Mouse (Mus musculus) embryonic facial prominence, embryonic 15.5 days (tissue): ENCODE data around the gene 1700092M07Rik. TPM values are rescaled to one million over a fixed set of nuclear protein-coding genes. Genes with fewer than 3 reads are reported as not detected.
A peak's percentile ranks its signal among the peaks of the same experiment; 100 is the strongest.
"Not testable (repeated sequence)": the region's sequence is repeated elsewhere in the genome, so short reads cannot be mapped to it uniquely, and the experiment has no call there.

Source experiments
- ATAC-seq: fragments of 200-750 bp; cut with Nextera tagmentation; 2 replicates; pipeline ENCODE4 v1.8.0; 2017; ENCODE audit warnings: low read depth, moderate TSS enrichment; ENCODE audit not compliant: insufficient number of reproducible peaks, low FRiP score, low TSS enrichment
- H3K27ac ChIP-seq: fragments of 300-500 bp; sonication (generic); replicated peaks from 2 replicates; pipeline ENCODE4 v1.5.1; 2015; ENCODE audit warnings: mild to moderate bottlenecking, inconsistent platforms
- H3K27me3 ChIP-seq: fragments of 300-500 bp; sonication (generic); 2 replicates; pipeline ENCODE4 v1.6.1; 2015; ENCODE audit warnings: inconsistent platforms
- H3K36me3 ChIP-seq: fragments of 300-500 bp; sonication (generic); 2 replicates; pipeline ENCODE4 v1.6.1; 2015; ENCODE audit warnings: mild to moderate bottlenecking, inconsistent platforms
- H3K4me1 ChIP-seq: fragments of 300-500 bp; sonication (generic); 2 replicates; pipeline ENCODE4 v1.6.1; 2015; ENCODE audit warnings: inconsistent platforms
- H3K4me2 ChIP-seq: fragments of 300-500 bp; sonication (generic); replicated peaks from 2 replicates; pipeline ENCODE4 v1.6.1; 2015; ENCODE audit warnings: mild to moderate bottlenecking, inconsistent platforms
- H3K4me3 ChIP-seq: fragments of 300-500 bp; sonication (generic); replicated peaks from 2 replicates; pipeline ENCODE4 v1.5.1; 2015; ENCODE audit warnings: mild to moderate bottlenecking, inconsistent platforms
- H3K9ac ChIP-seq: fragments of 300-500 bp; sonication (generic); 2 replicates; pipeline ENCODE4 v1.6.1; 2015; ENCODE audit warnings: inconsistent platforms
- H3K9me3 ChIP-seq: fragments of 300-500 bp; sonication (generic); replicated peaks from 2 replicates; pipeline ENCODE4 v1.6.1; 2016; ENCODE audit warnings: inconsistent platforms
- WGBS: fragments of 180-500 bp; shearing (Covaris S2); methylation state at CpG from one replicate; pipeline ENCODE4 v1.1.7; 2015; 5-methylcytosine and 5-hydroxymethylcytosine counted together
- polyA plus RNA-seq: library from polyadenylated mRNA; unstranded; fragments of >200 nt; fragmentation: Nextera tagmentation; extraction: Ambion mirVana; gene quantifications from 2 replicates; pipeline ENCODE4 v1.2.1, GENCODE M21; 2015

1700092M07Rik gene
- polyA plus RNA-seq, 1 experiment from 2014 or later, result 1.2 TPM

DNA sequence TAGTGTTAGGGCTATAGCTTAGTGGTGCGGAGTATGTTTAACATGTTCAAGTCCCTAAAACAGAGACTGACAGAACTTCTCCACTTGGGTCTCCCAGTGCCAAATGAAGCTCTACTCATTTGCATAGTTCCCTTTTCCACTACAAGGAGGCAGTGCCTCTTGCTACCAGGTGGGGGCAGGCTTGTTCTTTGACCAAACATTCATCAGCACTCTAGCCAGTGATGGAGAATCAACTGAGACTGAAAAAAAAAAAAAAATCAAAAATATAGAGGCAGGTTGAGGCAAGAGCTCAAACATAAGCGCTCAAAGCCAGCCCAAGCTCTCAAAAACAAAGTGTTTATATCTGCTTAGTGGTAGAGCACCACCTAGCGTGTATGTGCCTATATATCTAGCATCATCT, 22.2 kb upstream of the 1700092M07Rik start:
- H3K4me2 ChIP-seq, result no peak overlapping the region

DNA sequence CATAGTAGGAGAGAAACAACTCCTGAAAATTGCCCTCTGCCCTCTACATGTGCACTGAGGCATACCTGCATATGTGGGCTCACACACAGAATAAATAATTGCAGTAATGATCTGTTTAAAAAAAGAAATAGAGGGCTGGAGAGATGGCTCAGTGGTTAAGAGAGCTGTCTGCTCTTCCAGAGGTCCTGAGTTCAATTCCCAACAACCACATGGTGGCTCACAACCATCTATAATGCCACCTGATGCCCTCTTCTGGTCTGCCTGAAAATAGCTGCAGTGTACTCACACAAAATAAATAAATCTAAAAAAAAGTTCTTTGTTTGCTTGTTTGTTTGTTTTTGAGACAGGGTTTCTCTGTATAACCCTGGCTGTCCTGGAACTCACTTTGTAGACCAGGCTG, 21.5 kb upstream of the 1700092M07Rik start:
- not testable (repeated sequence) for H3K9me3 ChIP-seq, H3K27ac ChIP-seq, H3K9ac ChIP-seq, H3K4me2 ChIP-seq, H3K4me3 ChIP-seq, H3K36me3 ChIP-seq, H3K27me3 ChIP-seq, ATAC-seq
- peaks cover 17% of the 10 kb centered on the region for H3K4me1 ChIP-seq

More for the DNA sequence above, 22.2 kb upstream of the 1700092M07Rik start:
- no peak for ATAC-seq
- H3K4me1 ChIP-seq, result peaks cover 20% of the 10 kb centered on the region
- WGBS, result 59% methylated on average over 3 of the region's 3 CpGs
- H3K36me3 ChIP-seq, result no peaks in the 10 kb centered on the region
- no peak overlapping the region for H3K4me3 ChIP-seq
- no peaks in the 10 kb centered on the region for H3K27me3 ChIP-seq
- H3K9me3 ChIP-seq, result no peaks in the 10 kb centered on the region
- H3K27ac ChIP-seq, result no peak overlapping the region
- H3K9ac ChIP-seq, result no peak overlapping the region

DNA sequence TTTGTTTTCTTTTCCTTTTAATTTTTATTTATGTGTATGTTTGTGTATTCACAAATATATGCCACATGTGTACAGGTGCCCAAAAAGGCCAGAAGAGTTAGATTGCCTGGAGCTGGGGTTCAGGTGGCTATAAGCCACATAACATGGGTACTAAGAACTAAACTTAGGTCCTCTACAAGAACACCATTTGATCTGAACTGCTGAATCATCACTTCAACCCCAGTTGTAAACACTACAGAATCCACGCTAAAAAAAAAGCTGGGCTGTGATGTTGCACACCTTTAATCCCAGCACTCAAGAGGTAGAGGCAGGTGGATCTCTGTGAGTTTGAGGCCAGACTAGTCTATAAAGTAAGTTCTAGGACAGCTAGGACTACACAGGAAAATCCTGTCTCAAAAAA, 19.1 kb upstream of the 1700092M07Rik start:
- WGBS, result 71% methylated on average over 1 of the region's 1 CpGs
- ATAC-seq, result no peak
- H3K4me1 ChIP-seq, result peaks cover 29% of the 10 kb centered on the region
- no peak overlapping the region for H3K27ac ChIP-seq
- H3K9me3 ChIP-seq, result no peaks in the 10 kb centered on the region
- H3K4me2 ChIP-seq, result no peak overlapping the region
- peaks cover 21% of the 10 kb centered on the region for H3K36me3 ChIP-seq
- no peak overlapping the region for H3K9ac ChIP-seq
- H3K4me3 ChIP-seq, result peak overlapping the region; percentile 79; the same call in 1 of the 2 replicates
- no peaks in the 10 kb centered on the region for H3K27me3 ChIP-seq

DNA sequence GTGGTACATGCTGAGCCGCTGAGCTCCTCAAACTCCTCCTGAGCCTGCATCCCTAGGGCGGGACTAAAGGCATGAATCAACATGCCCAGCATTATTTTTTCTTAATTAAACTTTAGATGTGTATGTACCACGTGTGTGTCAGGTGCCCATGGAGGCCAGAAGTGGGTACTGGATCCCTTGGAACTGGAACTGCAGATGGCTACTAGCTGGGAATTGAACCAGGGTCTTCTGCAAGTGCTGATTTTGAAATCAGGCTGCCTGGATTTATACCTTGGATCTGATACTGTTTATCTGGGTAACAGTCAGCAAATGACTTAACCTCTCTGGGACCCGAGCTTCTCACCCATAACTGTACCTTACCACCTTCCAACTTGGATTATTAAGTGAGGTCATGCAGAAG, 18.5 kb upstream of the 1700092M07Rik start:
- no peak for ATAC-seq
- Histone ChIP-seq H3K4me2 (peak overlapping the region; percentile 50), H3K4me3 (peak overlapping the region; percentile 79), H3K9ac (peak overlapping the region; percentile 89), H3K27ac (0 out of 2 replicates have a peak overlapping the region, but pooled peaks have one; percentile 97), H3K27me3 (no peaks in the 10 kb centered on the region), H3K36me3 (peaks cover 27% of the 10 kb centered on the region), H3K4me1 (peaks cover 29% of the 10 kb centered on the region), H3K9me3 (no peaks in the 10 kb centered on the region)
- WGBS, result 46% methylated on average over 4 of the region's 4 CpGs

DNA sequence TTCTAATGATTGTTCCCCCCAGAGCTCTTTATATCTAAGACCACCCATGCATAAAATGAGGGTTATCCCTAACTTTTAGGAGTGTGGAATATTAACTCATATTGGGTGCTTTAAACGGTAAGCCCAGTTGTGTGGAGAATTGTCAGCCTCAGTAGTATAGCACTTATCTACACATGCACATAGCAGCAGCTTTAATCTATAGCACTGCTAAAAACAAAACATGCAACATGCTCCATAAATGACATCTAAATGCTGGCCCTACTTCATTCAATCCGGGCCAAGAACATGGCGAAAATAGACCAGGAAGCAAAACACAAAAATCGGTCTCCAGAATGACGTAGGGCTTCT, 18.0 kb upstream of the 1700092M07Rik start:
- Histone ChIP-seq H3K27ac (peak overlapping the region; percentile 97), H3K4me2 (peak overlapping the region; percentile 50), H3K9me3 (no peaks in the 10 kb centered on the region), H3K9ac (peak overlapping the region; percentile 89), H3K4me1 (peaks cover 29% of the 10 kb centered on the region), H3K36me3 (peaks cover 27% of the 10 kb centered on the region), H3K4me3 (peak overlapping the region; percentile 79), H3K27me3 (no peaks in the 10 kb centered on the region)
- no peak for ATAC-seq
- 0% methylated on average over 5 of the region's 5 CpGs for WGBS

DNA sequence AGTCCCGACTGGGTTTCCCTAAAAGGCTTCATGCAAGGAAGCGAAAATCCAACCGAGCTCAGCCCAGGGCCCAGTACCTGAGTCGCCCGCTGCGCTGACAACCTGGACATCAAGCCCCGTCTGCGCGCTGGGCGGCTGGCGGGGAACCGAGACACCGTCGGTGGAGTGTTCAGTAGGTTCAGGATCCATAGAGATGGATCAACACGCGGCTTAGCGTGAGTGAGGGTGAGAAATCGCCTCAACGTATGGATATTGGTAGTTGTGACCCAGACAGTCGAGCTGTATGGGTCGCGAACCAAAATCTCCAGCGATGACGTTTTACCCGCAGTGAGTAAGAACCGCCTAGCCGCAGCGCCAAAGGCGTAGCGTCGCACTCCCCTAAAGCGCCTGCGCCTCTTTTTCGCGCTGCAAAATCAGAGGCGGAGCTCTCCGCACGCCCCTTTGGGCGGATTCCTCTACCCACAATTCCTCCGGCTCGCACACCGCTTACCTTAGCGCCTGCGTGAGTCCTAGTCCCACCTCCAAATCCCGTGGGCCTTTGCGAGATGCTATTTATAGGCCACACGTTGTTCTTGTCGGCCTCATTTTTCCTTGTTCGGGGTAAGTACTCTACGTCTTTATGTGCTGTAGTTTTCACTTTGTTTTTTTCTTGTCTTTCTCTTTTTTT, 17.5 kb upstream of the 1700092M07Rik start, which contains the start of gene Slc3a2:
Gene Slc3a2 (minus strand): TSS at position 463 of the 667 bp plus-strand sequence.
- Histone ChIP-seq H3K27me3 (no peaks in the 10 kb centered on the region), H3K27ac (peak within 1 kb of the TSS; percentile 97), H3K9ac (peak within 1 kb of the TSS; percentile 99), H3K36me3 (peaks cover 27% of the 10 kb centered on the region), H3K4me3 (peak within 1 kb of the TSS; percentile 79), H3K4me1 (peaks cover 29% of the 10 kb centered on the region), H3K9me3 (no peaks in the 10 kb centered on the region), H3K4me2 (peak within 1 kb of the TSS; percentile 58)
- WGBS, result under 1% methylated on average over 50 of the region's 50 CpGs
- ATAC-seq, result peak; percentile 97

DNA sequence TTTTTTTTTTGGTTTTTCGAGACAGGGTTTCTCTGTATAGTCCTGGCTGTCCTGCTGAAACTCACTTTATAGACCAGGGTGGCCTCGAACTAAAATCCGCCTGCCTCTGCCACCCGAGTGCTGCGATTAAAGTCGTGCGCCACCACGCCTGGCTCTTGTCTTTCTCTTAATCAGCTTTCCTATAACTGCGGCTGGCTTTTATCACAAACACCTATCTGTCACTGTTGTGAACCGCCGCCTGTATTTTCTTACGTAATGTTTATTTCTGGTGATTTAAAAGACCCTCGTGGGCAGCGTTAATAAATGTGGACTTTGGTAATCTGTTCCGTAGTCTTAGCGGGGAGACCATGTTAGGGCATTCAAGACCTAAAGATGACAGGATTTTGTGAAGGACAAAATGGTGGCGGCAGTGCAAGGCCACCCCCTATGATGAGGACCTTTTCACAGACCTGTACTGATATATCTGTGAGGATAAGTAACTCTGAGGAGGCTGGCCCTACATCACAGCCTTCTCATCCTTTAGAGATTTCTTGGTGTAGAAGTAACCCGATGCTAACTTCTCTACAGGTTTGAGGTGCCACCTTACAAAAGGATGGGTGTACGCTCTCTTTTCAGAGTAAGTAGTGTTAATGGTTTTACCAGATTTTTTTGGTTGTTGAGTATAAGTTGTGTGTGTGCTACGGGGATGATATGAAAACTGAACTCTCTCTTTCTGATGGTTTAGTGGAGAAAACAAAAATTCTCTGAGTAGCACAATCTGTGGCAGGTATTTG, 16.8 kb upstream of the 1700092M07Rik start:
- Histone ChIP-seq H3K36me3 (peaks cover 27% of the 10 kb centered on the region), H3K9me3 (no peaks in the 10 kb centered on the region), H3K27ac (peak overlapping the region; percentile 91), H3K27me3 (no peaks in the 10 kb centered on the region), H3K4me2 (peak overlapping the region; percentile 58), H3K4me1 (peaks cover 29% of the 10 kb centered on the region), H3K9ac (peak overlapping the region; percentile 99), H3K4me3 (peak overlapping the region; percentile 79)
- ATAC-seq, result no peak
- WGBS, result under 1% methylated on average over 20 of the region's 20 CpGs

DNA sequence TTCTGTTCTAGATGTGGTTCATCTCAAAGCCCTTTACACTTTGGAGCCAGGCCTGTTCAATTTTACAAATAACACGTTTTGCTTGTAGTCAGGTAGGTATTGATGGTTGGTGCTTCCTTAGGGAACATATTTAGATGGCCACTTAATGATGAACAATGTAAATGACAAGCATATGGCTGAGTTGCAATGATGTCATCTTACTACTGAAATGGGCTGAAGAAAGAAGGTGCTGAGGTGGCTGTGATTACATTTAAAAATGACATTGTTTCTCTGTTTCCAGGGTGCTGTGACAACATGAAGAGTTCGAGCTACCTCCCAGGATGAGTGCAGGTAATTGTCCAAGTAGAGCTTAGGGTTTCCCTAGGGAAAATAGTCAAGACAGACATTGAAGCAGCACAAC, 16.1 kb upstream of the 1700092M07Rik start:
- Histone ChIP-seq H3K9me3 (no peaks in the 10 kb centered on the region), H3K27ac (peak overlapping the region; percentile 91)

DNA sequence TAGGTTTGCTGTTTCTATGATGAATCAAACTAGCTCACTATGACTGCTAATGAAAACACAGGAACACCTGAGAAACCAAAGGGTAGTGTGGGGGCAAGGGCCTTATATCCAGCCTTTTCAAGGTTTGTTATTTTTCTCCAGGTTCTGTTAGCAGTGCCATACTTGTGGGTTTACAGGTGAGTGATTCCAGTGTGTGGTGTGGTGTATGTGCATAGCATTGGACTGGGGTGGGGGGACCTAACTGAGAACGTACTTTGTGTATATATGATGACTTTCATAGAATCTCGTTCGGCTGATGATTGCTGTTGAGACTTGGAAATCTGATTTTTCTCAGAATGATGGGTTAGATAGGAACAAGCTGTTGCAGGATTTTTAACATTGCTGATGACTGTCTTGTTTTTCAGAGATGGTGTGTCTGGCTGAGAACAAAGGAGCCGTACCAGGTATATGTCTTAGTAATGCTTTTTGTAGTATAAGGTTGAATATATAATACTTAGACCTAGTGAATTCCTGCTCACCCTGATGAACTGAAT, 15.4 kb upstream of the 1700092M07Rik start:
- Histone ChIP-seq H3K36me3 (peaks cover 27% of the 10 kb centered on the region), H3K9me3 (no peaks in the 10 kb centered on the region), H3K27me3 (no peaks in the 10 kb centered on the region), H3K4me1 (peaks cover 29% of the 10 kb centered on the region), H3K27ac (peak overlapping the region; percentile 91), H3K9ac (peak overlapping the region; percentile 99), H3K4me2 (peak overlapping the region; percentile 58), H3K4me3 (peak overlapping the region; percentile 79)
- no peak for ATAC-seq
- 40% methylated on average over 4 of the region's 4 CpGs for whole genome bisulfite sequencing

More for the DNA sequence above, 16.1 kb upstream of the 1700092M07Rik start:
- ATAC-seq, result no peak
- 4% methylated on average over 2 of the region's 2 CpGs for WGBS
- Histone ChIP-seq H3K4me1 (peaks cover 29% of the 10 kb centered on the region), H3K4me2 (peak overlapping the region; percentile 58), H3K4me3 (peak overlapping the region; percentile 79), H3K27me3 (no peaks in the 10 kb centered on the region), H3K9ac (peak overlapping the region; percentile 99), H3K36me3 (peaks cover 27% of the 10 kb centered on the region)

DNA sequence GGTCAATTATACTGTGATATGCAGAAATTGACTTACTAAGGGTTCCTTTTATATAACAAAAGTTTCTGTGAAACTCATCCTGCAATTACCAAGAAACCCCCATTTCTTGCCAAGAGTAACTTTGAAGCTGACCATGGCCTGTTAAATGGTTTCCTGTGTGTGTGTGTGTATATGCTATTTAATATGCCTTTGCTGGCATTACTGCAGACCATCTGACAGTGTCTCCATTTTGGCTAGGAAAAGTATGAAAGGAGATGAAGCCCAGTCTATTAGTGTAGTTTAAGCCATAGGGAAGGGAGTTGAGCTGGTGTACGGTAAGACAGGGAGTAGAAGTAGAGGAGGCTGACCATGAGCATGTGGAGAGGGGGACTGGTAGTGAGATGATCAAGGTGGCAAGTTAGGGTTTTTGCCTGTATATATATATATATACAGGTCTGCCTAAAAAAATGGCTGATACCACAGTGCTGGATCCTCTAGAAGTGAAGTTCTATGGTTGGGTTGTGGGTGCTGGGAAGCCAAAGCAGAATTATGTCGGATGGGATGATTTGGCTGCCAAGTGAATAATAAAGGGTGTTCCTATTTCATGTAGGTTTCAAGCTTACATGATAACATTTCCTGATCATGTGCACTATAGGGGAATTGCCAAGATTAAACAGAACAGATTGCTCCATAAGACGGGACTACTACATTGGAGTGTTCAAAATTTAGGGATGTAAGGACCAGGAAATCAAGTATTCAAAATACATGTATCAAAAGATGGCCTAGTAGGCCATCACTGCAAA, 13.7 kb upstream of the 1700092M07Rik start:
- ATAC-seq, result no peak
- Histone ChIP-seq H3K4me1 (peaks cover 22% of the 10 kb centered on the region), H3K27me3 (no peaks in the 10 kb centered on the region), H3K36me3 (peaks cover 27% of the 10 kb centered on the region), H3K9ac (no peak overlapping the region), H3K27ac (no peak overlapping the region), H3K4me2 (no peak overlapping the region), H3K9me3 (no peaks in the 10 kb centered on the region), H3K4me3 (no peak overlapping the region)
- WGBS, result 17% methylated on average over 3 of the region's 3 CpGs
